In the genomic region with DNA sequence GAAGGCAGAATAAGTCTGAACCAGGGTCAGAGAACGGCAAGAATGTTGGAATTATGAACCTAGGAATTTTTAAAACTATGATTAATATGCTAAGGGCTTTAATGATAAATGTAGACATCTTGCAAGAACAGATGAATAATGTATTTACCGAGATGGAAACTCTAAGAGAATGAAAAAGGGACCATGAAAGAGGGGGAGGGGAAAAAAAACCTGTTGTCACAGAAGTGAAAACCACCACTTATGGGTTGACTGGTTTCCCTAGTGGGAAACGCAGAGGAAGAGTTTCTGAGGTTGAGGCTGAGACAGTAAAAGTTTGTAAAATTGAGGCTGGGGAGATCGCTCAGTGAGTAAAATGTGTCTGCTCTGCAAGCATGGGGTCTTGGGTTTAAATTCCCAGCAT, we compare ENCODE assay signal across 14 mouse cellular contexts.
"Had no signal": no experiment of that assay in that cellular context is flagged by ENCODE, and none has a peak within 500 bp of the region (broad histone marks: within the 10 kb centered on the region; RNA-seq: fewer than 3 reads in every experiment).

No protein-coding gene starts in this region.

- DNase-seq: gastrocnemius, postnatal 14 days; gastrocnemius, postnatal 36 days; heart, adult 2 months; heart, postnatal 14 days; heart, postnatal 36 days; kidney, adult 11 months; kidney, adult 2 months; kidney, adult 9 months; kidney, postnatal 14 days; kidney, postnatal 36 days; layer of hippocampus, postnatal 36 days; liver had no signal

- ATAC-seq: hindbrain, postnatal 0 days; intestine, embryonic 16.5 days had no signal
